Mouse (Mus musculus) kidney, adult 2 months (tissue): ENCODE results near the gene Sdk2.

Source experiments
- CTCF ChIP-seq: fragments of 200-500 bp; conservative IDR thresholded peaks from 2 replicates; pipeline ENCODE4 v1.5.1; 2011; ENCODE audit warnings: low read depth, mild to moderate bottlenecking, control low read depth, low read length, moderate library complexity, mixed read lengths; ENCODE audit not compliant: insufficient read depth, insufficient read length
- POLR2A ChIP-seq: fragments of 200-500 bp; IDR thresholded peaks from one replicate; pipeline ENCODE4 v1.6.1; 2011; ENCODE audit warnings: low read depth, low read length, control low read depth

GRCm38 (mm10) chr11:113774773-113775172 is 292.1 kb downstream of the Sdk2 start:
- no peak for TF ChIP-seq CTCF
- no peak for TF ChIP-seq POLR2A
